Mouse (Mus musculus) spleen, postnatal 10 days (tissue): ENCODE results near the gene Phkg1.
"Not testable (repeated sequence)": the region's sequence is repeated elsewhere in the genome, so short reads cannot be mapped to it uniquely, and the experiment has no call there.

Experiments used
- DNase-seq, 2 experiments: peaks; one replicate each; pipeline ENCODE4 v3.0.0; 2021 to 2022; ENCODE audit warnings: low spot score in 2 of 2

The Phkg1 gene

GRCm38 (mm10) chr5:129907775-129908174 lies 9.4 kb upstream of the Phkg1 start:
- DNase-seq: no peak

GRCm38 (mm10) chr5:129895198-129896088 lies 2.9 kb downstream of the Phkg1 start, which contains the start of gene Zbed5:
Zbed5 (plus strand) TSS chr5:129895723.
- peak; percentile 58 to 82 for DNase-seq

GRCm38 (mm10) chr5:129890390-129890789 lies 8.0 kb downstream of the Phkg1 start:
- not testable (repeated sequence) for DNase-seq

GRCm38 (mm10) chr5:129886911-129887636 lies 11.3 kb downstream of the Phkg1 start, which contains the start of gene Chchd2:
Chchd2 (minus strand) TSS chr5:129887470.
- DNase-seq: peak; percentile 89 to 90

GRCm38 (mm10) chr5:129886271-129886670 lies 12.1 kb downstream of the Phkg1 start:
- DNase-seq: peak in 1 of 2 experiments; percentile 33

DNA sequence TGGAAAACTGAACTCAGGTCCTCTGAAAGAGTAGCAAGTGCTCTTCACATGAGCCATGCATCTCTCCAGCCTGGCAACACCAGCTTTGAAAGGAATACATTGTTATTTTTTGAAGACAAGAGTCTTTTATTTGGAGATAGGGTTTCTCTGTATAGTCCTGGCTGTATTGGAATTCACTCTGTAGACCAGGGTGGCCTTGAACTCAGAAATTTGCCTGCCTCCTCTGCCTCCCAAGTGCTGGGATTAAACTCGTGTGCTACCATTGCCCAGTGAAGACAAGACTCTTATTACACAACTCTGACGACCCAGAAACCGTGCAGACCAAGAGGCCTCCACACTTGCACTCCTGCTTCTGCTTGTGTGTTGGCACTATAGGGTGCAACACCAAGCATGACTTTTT lies 18.5 kb downstream of the Phkg1 start:
- DNase-seq: no peak

DNA sequence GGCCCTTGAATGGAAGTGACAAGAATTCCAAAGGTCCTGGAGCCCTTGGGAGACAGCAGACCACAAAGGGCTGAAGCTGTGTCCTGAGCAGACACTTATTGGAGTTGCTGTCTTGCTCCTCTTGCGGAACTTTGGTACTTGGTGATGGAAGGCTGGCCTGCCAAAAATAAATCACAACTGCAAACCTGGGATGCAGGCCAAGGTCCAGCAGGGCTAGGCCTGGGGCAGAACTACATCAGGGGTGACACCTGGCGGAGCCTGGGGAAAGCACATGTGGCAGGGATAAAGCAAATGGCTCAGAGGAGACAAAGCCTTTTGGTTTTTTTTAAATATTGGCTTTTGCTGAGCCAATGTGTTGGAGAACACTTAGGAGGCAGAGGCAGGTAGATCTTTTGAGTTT lies 19.4 kb downstream of the Phkg1 start:
- no peak for DNase-seq

- DNase-seq: no peak
These were observed 20.5 kb downstream of the Phkg1 start for GRCm38 (mm10) chr5:129877731-129878455.

- no peak for DNase-seq
These were observed 23.3 kb downstream of the Phkg1 start for GRCm38 (mm10) chr5:129875098-129875497.

DNA sequence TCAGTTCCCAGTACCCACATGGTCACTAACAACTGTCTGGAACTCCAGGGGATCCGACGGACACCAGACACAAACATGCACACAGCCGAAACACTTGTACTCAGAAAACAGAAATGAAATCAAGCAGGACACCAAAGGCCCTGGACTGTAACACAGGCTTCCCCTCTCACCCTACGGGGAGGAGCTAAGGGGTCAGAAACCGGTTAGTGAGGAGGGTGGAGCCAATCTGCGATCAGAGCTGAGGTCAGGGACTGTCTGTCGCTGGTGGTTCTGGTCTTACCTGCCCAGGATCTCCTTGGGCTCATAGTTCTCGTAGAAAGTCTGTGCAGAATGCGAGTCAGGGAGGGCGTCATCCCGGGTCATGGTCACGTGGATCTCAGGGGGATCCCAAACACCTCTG lies 24.4 kb downstream of the Phkg1 start:
- no peak for DNase-seq

- DNase-seq: no peak
These were observed 27.1 kb downstream of the Phkg1 start for GRCm38 (mm10) chr5:129871238-129871637.

DNA sequence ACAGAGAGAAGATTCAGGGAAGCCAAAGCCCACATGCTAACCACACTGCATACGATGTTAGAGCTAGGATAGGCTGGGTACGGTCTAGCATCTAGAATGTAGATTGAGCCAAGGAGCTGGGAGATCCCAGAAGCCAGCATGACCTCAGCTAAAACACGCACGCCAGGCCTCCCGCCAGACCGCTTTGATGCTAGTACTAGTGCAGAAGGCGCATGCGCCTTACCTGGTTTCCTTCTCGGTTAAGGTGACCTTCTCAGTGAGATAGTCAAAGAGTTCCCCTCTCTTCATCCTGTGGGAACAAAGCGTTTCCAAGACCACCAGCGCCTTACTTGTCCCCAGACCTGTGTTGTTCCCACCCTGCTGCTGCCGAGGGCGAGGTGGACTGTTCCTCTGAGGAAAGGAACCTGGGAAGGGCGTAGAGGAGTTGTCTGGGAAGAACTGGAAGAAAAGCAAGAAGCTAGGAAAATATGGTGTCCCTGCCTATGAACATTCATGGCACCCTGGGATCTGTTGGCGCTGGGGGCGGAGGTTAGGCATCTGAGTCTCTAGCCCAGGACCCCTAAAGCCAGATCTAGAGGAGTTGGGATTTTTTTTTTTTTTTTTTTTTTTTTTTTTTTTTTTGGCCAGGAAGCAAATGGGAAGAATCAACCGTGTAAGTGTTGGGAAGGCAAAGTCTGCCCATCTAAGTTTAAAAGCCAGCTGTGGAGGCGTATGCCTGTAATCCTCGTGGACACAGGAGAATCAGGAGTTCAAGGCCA lies 28.9 kb downstream of the Phkg1 start:
- no peak for DNase-seq

DNA sequence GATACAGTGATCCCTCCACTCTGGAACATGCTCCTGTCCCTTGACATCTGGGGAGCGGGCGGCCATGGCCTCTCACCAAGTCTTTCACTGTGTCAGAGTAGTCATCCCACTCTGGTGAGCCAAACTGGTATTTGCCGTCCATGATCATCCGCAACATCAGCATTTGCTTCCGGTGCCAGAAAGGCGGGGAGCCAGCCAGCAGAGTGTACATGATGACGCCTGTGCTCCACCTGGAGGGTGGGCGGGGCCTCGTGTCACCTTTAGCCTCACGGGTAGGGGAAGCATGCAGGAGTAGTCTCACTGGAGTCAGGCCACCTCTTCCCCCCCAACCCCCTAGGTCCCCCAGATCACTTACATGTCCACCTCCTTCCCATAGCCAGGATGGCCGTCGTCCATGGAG lies 32.5 kb downstream of the Phkg1 start:
- DNase-seq: no peak

DNA sequence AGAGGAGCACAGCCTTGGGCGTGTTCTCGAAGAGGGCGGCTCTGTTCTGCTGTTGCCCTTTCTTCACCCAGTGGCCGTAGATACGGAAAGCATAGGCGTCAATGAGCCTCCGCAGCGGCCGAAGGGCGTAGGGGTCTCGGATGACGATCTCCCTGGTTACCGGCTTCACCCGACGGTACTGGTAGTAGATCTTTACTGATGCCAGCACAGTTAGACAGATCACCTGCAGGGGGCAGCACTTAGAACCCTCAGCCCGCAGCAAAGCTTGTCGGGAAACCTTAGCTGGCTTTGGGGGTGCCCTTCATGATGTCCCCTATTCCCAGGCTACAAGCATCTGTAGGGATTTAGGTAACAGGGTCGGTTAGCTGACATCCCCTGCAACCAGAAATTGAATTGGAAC lies 33.9 kb downstream of the Phkg1 start:
- DNase-seq: peak; percentile 22 to 74

GRCm38 (mm10) chr5:129862325-129862724 lies 36.0 kb downstream of the Phkg1 start:
- DNase-seq: no peak

DNA sequence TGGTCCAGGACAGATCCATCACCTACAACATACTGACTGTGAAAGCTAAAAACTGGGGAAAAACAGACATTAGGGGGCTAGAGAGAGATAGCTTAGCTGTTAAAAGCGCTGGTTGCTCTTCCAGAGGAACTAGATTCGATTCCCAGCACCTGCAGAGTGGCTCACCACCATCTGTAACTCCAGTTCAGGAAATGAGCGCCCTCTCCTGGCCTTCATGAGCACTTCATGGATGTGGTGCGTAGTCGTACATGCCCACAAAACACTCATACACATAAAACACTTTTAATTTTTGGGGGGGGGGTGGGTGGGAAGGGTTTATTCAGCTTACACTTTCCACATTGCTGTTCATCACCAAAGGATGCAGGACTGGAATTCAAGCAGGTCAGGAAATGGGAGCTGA lies 41.9 kb downstream of the Phkg1 start:
- no peak for DNase-seq

DNA sequence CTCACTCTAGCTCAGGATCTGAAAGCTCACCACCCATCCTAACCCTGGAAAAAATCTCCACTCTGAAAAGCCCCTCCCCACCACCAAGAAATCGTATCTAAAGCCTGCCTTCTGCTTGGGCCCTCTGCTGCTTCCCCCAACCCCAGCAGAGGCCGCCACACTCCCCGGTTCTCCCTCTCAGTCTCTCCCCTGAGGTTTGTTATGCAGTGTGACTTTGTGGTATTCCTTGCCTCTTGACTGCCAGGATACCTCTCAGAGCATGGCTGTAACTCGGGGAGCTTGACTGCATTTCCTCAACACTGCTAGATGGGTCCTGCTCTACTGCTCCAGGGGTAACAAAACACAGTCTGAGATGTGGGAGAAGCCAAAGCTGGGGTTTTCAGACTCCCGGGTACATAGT lies 43.2 kb downstream of the Phkg1 start:
- no peak for DNase-seq

- DNase-seq: no peak
These were observed 50.9 kb downstream of the Phkg1 start for GRCm38 (mm10) chr5:129847558-129847820.

- peak; percentile 92 to 95 for DNase-seq
These were observed 51.4 kb downstream of the Phkg1 start, which contains the start of gene Sumf2 for GRCm38 (mm10) chr5:129846752-129847557. Sumf2 (plus strand) TSS chr5:129846986.

DNA sequence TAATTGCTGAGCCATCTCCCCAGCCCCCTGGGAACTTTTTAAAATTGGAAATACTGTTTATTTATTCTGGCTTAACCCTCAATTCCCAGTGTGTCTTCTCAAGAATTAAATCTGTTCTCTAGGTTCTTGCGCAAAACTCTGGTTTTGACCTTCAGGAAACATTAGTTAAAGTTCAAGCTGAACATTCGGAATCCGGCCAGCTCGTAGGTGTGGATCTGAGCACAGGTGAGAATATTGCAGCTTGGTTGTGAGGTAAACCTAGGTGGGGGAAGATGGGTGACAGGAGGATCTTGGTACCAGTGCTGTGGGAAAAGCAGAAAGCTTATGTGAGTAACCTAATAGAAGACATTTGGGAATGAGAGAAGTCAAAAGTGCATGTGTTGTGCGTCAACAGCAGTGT lies 53.5 kb downstream of the Phkg1 start:
- no peak for DNase-seq
